Mouse (Mus musculus) liver, adult 2 months (tissue): ENCODE measurements around the gene Enpp4. TPM values are rescaled to one million over a fixed set of nuclear protein-coding genes. Genes with fewer than 3 reads are reported as not detected.
A peak's percentile ranks its signal among the peaks of the same experiment; 100 is the strongest.

ENCODE experiments used
- DNase-seq: peaks from one replicate; pipeline ENCODE4 v3.0.0-alpha.2; 2011; ENCODE audit warnings: low read depth, low spot score; ENCODE audit errors: extremely low read depth
- H3K27ac ChIP-seq: fragments of 200-500 bp; replicated peaks from 2 replicates; pipeline ENCODE4 v1.5.1; 2012; ENCODE audit warnings: low read depth, mild to moderate bottlenecking, control low read depth, inconsistent platforms, low read length; ENCODE audit not compliant: insufficient read depth
- H3K27me3 ChIP-seq: fragments of 200-500 bp; 2 replicates; pipeline ENCODE4 v1.6.1; 2012; ENCODE audit warnings: mild to moderate bottlenecking, moderate library complexity, low read length, inconsistent platforms; ENCODE audit not compliant: control insufficient read depth, insufficient read depth
- H3K36me3 ChIP-seq: fragments of 200-500 bp; 2 replicates; pipeline ENCODE4 v1.6.1; 2012; ENCODE audit warnings: low read length, inconsistent platforms; ENCODE audit not compliant: control insufficient read depth, insufficient read depth
- H3K4me1 ChIP-seq: fragments of 200-500 bp; 2 replicates; pipeline ENCODE4 v1.6.1; 2011; ENCODE audit warnings: low read length; ENCODE audit not compliant: control insufficient read depth, insufficient read depth
- H3K4me3 ChIP-seq: fragments of 200-500 bp; 2 replicates; pipeline ENCODE4 v1.5.1; 2011; ENCODE audit warnings: low read depth, mild to moderate bottlenecking, control low read depth, low read length, moderate library complexity; ENCODE audit not compliant: insufficient read depth
- H3K79me2 ChIP-seq: fragments of 200-500 bp; 2 replicates; pipeline ENCODE4 v1.6.1; 2012; ENCODE audit warnings: inconsistent platforms, mild to moderate bottlenecking, low read length, moderate library complexity; ENCODE audit not compliant: control insufficient read depth, insufficient read depth
- H3K9ac ChIP-seq: fragments of 200-500 bp; 2 replicates; pipeline ENCODE4 v1.6.1; 2012; ENCODE audit warnings: low read depth, mild to moderate bottlenecking, control low read depth, inconsistent platforms, low read length
- CTCF ChIP-seq: fragments of 200-500 bp; IDR thresholded peaks from 2 replicates; pipeline ENCODE4 v1.5.1; 2011; ENCODE audit warnings: low read depth, low read length, control low read depth
- POLR2A ChIP-seq: fragments of 200-500 bp; IDR thresholded peaks from 2 replicates; pipeline ENCODE4 v1.6.1; 2011; ENCODE audit warnings: low read length, control low read depth; ENCODE audit not compliant: insufficient read depth; ENCODE audit errors: extremely low read depth
- WGBS: fragments of 180-500 bp; shearing (Covaris S2); methylation state at CpG from one replicate; pipeline ENCODE4 v1.1.7; 2018; 5-methylcytosine and 5-hydroxymethylcytosine counted together
- polyA plus RNA-seq: library from polyadenylated mRNA; depleted of rRNA; stranded (reverse); fragments of >200 nt; gene quantifications from 2 replicates; pipeline ENCODE4 v1.2.3, GENCODE M21; 2012
- total RNA-seq: library from RNA; depleted of rRNA; stranded (reverse); fragments of >200 nt; gene quantifications from 2 replicates; pipeline ENCODE4 v1.2.3, GENCODE M21; 2014

Gene Enpp4
- total and polyA plus RNA-seq, 2 experiments, result 2.4 to 6.1 TPM

DNA sequence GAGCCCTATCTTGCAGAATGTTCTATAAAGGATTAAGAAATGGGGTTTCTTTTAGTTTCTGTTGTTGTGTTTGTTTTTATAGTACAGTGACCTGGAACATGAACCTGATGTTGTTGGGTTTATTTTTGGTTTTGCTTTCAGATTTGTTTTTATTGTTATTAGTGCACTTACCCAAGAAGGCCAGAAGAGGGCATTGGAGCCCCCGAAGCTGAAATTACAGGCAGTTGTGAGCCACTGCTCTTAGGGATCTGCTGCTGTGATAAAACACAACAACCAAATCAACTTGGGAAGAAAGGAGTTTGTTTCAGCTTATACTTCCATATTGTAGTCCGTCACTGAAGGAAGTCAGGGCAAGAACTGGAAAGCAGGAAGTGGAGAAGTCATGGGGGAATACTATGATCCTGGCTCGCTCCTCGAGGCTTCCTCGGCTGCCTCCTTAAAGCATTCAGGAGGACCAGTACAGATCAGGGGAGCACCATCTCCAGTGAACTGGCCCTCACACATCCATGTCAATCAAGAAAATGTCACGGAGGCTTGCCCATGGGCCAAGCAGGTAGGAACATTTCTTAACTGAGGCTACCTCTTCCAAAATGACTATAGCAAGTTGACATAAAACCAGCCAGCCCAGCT, 29.4 kb downstream of the Enpp4 start:
- Histone ChIP-seq H3K4me1 (peaks cover 10% of the 10 kb centered on the region), H3K79me2 (no peaks in the 10 kb centered on the region), H3K36me3 (no peaks in the 10 kb centered on the region), H3K4me3 (no peak overlapping the region), H3K9ac (0 out of 2 replicates have a peak overlapping the region, but pooled peaks have one; percentile 32), H3K27ac (peak overlapping the region; percentile 53), H3K27me3 (no peaks in the 10 kb centered on the region)
- peak; percentile 69 for DNase-seq
- TF ChIP-seq POLR2A (no peak), CTCF (peak; percentile 59; the same call in 1 of the 2 replicates)
- 63% methylated on average over 6 of the region's 6 CpGs for WGBS

DNA sequence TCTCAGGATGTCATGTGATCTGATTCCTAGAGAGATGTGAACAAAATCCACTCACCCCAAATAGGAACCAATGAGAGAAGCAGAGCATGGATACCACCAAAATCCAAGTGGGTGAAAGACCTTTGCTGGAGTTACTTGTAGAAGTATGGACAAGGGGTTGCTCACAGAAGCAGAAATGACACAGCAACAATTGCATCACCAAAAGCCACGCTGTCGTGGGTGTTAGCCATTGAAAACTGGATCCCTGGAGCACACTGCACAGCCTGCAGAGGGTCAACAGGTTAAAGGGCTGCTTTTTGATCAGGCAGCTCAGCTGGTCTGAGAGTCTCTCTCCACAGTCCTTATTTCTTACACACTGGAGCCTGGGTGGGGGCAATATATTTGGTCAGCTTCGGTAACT, 30.0 kb downstream of the Enpp4 start:
- Histone ChIP-seq H3K4me3 (no peak overlapping the region), H3K36me3 (no peaks in the 10 kb centered on the region), H3K27ac (peak overlapping the region; percentile 53), H3K9ac (0 out of 2 replicates have a peak overlapping the region, but pooled peaks have one; percentile 1), H3K4me1 (peaks cover 10% of the 10 kb centered on the region), H3K79me2 (no peaks in the 10 kb centered on the region), H3K27me3 (no peaks in the 10 kb centered on the region)
- TF ChIP-seq POLR2A, result no peak
- TF ChIP-seq CTCF, result no peak
- DNase-seq, result peak; percentile 62
- 40% methylated on average over 3 of the region's 3 CpGs for WGBS

DNA sequence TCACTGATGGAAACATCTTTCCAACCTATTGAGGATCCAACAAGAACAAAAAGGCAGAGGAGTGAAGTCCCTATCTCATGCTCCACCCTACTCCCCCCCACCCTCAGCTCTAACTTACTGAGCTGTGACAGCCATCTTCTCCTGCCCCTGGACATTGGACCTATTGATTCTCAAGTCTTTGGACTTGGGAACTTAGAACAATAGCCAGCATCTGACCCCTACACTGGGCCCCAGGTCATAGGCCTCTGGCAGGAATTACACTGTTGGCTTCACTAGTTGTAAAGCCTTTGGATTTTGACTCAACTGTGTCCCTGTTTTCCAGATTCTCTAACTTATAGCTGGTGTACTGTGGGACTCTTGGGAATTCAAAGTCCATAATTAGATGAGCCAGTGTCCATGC, 33.9 kb downstream of the Enpp4 start:
- Histone ChIP-seq H3K36me3 (no peaks in the 10 kb centered on the region), H3K27ac (peak overlapping the region; percentile 38), H3K4me1 (peaks cover 13% of the 10 kb centered on the region), H3K79me2 (no peaks in the 10 kb centered on the region), H3K4me3 (no peak overlapping the region), H3K9ac (no peak overlapping the region), H3K27me3 (no peaks in the 10 kb centered on the region)
- TF ChIP-seq CTCF (no peak), POLR2A (no peak)
- DNase-seq, result peak; percentile 72

DNA sequence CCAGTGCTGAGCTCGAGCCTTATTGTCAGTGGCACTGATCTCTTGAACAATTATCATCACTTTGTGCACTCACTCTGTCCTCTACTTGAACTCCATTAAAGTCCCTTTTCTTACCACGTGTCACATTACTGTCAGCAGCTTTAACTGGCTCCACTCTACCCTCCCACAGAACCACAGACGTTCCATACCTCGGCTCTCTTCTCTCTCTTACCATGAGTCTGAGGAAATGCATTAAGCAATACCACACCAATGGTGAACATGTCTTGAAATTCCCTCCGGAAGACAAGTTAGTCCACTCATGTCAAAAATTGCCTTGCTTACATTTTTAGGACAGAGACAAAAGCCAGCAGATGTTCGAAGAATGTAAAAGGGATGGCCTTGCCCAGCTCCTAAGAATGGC, 36.7 kb downstream of the Enpp4 start:
- Histone ChIP-seq H3K4me1 (peaks cover 9% of the 10 kb centered on the region), H3K36me3 (no peaks in the 10 kb centered on the region), H3K27me3 (no peaks in the 10 kb centered on the region), H3K4me3 (no peak overlapping the region), H3K9ac (no peak overlapping the region), H3K27ac (no peak overlapping the region), H3K79me2 (no peaks in the 10 kb centered on the region)
- DNase-seq, result no peak
- WGBS, result 89% methylated on average over 6 of the region's 6 CpGs
- TF ChIP-seq CTCF, result no peak
- TF ChIP-seq POLR2A, result no peak

DNA sequence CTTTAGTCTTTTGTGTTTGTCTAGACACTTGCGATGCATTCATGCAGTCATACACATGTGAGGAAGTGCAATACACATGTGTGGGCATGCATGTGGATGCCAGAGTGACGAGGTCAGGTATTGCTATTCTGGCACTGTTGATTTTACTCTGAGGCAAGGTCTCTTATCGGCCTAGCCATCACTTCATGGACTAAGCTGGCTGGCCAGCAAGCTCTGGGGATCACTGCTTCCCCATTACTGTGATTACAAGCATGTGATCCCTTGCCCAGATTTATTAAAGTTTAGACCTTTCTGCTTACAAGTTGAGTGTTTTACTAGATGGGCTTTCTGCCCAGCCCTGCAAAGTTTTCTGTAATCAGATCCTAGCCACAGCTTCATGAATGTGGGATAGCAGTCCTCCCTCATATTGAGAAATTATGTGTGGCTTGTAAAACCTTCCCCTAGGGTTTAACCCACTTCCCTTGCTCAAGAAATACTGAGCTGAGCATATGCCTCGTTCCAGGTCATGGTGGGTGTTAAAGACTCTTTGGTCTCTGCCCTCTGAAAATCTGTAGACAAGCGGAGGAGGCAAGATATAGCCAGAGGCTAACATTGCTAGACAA, 44.2 kb downstream of the Enpp4 start:
- TF ChIP-seq CTCF (no peak), POLR2A (no peak)
- 68% methylated on average over 5 of the region's 5 CpGs for WGBS
- peak; percentile 21 for DNase-seq

DNA sequence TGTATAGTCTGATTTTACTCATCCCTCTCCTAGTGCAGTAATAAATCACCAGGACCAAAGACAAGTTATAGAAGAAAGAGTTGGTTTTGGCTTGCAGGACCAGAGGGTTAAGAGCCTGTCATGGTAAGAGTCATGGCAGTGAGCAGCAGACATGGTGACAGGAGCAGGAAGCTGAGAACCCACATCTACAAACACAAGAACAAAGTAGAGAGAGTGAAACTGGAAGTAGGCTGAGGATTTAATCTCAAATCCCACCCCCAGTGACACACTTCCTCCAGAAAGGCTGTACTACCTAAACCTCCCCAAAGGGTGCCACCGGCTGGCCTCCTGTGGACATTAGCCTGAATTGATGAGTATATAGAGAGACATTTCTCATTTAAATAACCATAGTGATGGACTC, 44.8 kb downstream of the Enpp4 start:
- TF ChIP-seq POLR2A (no peak), CTCF (no peak)
- Histone ChIP-seq H3K9ac (no peak overlapping the region), H3K4me3 (no peak overlapping the region), H3K27me3 (no peaks in the 10 kb centered on the region), H3K4me1 (no peaks in the 10 kb centered on the region; the same call in 1 of the 2 replicates), H3K79me2 (no peaks in the 10 kb centered on the region), H3K36me3 (no peaks in the 10 kb centered on the region), H3K27ac (no peak overlapping the region)
- WGBS, result 100% methylated on average over 1 of the region's 1 CpGs
- no peak for DNase-seq

More for the DNA sequence above, 44.2 kb downstream of the Enpp4 start:
- no peak overlapping the region for H3K4me3 ChIP-seq
- no peaks in the 10 kb centered on the region for H3K36me3 ChIP-seq
- no peak overlapping the region for H3K27ac ChIP-seq
- no peaks in the 10 kb centered on the region for H3K27me3 ChIP-seq
- H3K79me2 ChIP-seq, result no peaks in the 10 kb centered on the region
- H3K9ac ChIP-seq, result no peak overlapping the region
- H3K4me1 ChIP-seq, result no peaks in the 10 kb centered on the region; the same call in 1 of the 2 replicates
